Mouse (Mus musculus) midbrain, postnatal 0 days (tissue): ENCODE data around the gene Lrrfip2. TPM values are rescaled to one million over a fixed set of nuclear protein-coding genes. Genes with fewer than 3 reads are reported as not detected.

Experiments used
- ATAC-seq: fragments of 200-750 bp; cut with Nextera tagmentation; 2 replicates; pipeline ENCODE4 v1.8.0; 2017; ENCODE audit warnings: moderate number of reproducible peaks, mild to moderate bottlenecking, moderate TSS enrichment, moderate library complexity; ENCODE audit not compliant: low FRiP score
- DNase-seq: peaks from one replicate; pipeline ENCODE4 v3.0.0-alpha.2; 2015; ENCODE audit warnings: low spot score
- H3K27ac ChIP-seq: fragments of 300-500 bp; sonication (generic); 2 replicates; pipeline ENCODE4 v1.5.1; 2014; ENCODE audit warnings: low read depth, mild to moderate bottlenecking, low read length, mixed read lengths
- H3K27me3 ChIP-seq: fragments of 300-500 bp; sonication (generic); 2 replicates; pipeline ENCODE4 v1.6.1; 2014; ENCODE audit warnings: low read length, control low read depth, mixed read lengths; ENCODE audit not compliant: insufficient read depth
- H3K36me3 ChIP-seq: fragments of 300-500 bp; sonication (generic); 2 replicates; pipeline ENCODE4 v1.6.1; 2014; ENCODE audit warnings: low read length, control low read depth, mixed read lengths; ENCODE audit not compliant: insufficient read depth
- H3K4me1 ChIP-seq: fragments of 300-500 bp; sonication (generic); 2 replicates; pipeline ENCODE4 v1.6.1; 2014; ENCODE audit warnings: mild to moderate bottlenecking, control low read depth, antibody characterized with exemption, low read length, mixed read lengths; ENCODE audit not compliant: insufficient read depth
- H3K4me2 ChIP-seq: fragments of 300-500 bp; sonication (generic); 2 replicates; pipeline ENCODE4 v1.6.1; 2014; ENCODE audit warnings: low read depth, mild to moderate bottlenecking, low read length, mixed read lengths; ENCODE audit not compliant: poor library complexity, severe bottlenecking
- H3K4me3 ChIP-seq: fragments of 300-500 bp; sonication (generic); 2 replicates; pipeline ENCODE4 v1.5.1; 2014; ENCODE audit warnings: low read depth, mild to moderate bottlenecking, low read length, moderate library complexity
- H3K9ac ChIP-seq: fragments of 300-500 bp; sonication (generic); replicated peaks from 2 replicates; pipeline ENCODE4 v1.6.1; 2014; ENCODE audit warnings: mild to moderate bottlenecking, low read length, moderate library complexity, mixed read lengths; ENCODE audit not compliant: poor library complexity, severe bottlenecking
- H3K9me3 ChIP-seq: fragments of 300-500 bp; sonication (generic); 2 replicates; pipeline ENCODE4 v1.6.1; 2016; ENCODE audit warnings: low read length, control low read depth
- CTCF ChIP-seq: IDR thresholded peaks from 2 replicates; pipeline ENCODE4 v1.5.1; 2016; ENCODE audit warnings: antibody characterized with exemption, mild to moderate bottlenecking
- WGBS: fragments of 180-500 bp; shearing (Covaris S2); extraction: QIAGEN DNeasy Blood & Tissue Kit; methylation state at CpG from one replicate; pipeline ENCODE4 v1.1.7; 2014; 5-methylcytosine and 5-hydroxymethylcytosine counted together
- polyA plus RNA-seq: library from polyadenylated mRNA; unstranded; fragments of >200 nt; fragmentation: Nextera tagmentation; extraction: Ambion mirVana; gene quantifications from 2 replicates; pipeline ENCODE4 v1.2.1, GENCODE M21; 2015
- total RNA-seq: library from RNA; depleted of rRNA; stranded (reverse); fragments of >200 nt; gene quantifications from 2 replicates; pipeline ENCODE4 v1.2.3, GENCODE M21; 2014

Gene Lrrfip2
- total and polyA plus RNA-seq, 2 experiments from 2014 or later: 23.7 to 42.2 TPM

GRCm38 (mm10) chr9:111100406-111100805, 17.0 kb upstream of the Lrrfip2 start:
- Histone ChIP-seq H3K27ac (no peak overlapping the region), H3K27me3 (no peaks in the 10 kb centered on the region), H3K9ac (no peak overlapping the region), H3K4me1 (no peaks in the 10 kb centered on the region), H3K4me2 (no peak overlapping the region), H3K9me3 (no peaks in the 10 kb centered on the region), H3K36me3 (no peaks in the 10 kb centered on the region), H3K4me3 (no peak overlapping the region)
- DNase-seq (no peak), ATAC-seq (no peak)
- TF ChIP-seq CTCF: no peak
- 88% methylated on average over 3 of the region's 3 CpGs for WGBS

- no peak for TF ChIP-seq CTCF
- no peaks in the 10 kb centered on the region for H3K9me3 ChIP-seq
- ATAC-seq (no peak), DNase-seq (no peak)
- H3K36me3 ChIP-seq: no peaks in the 10 kb centered on the region
- H3K9ac ChIP-seq: no peak overlapping the region
- no peaks in the 10 kb centered on the region for H3K4me1 ChIP-seq
- WGBS: 90% methylated on average over 5 of the region's 5 CpGs
- no peaks in the 10 kb centered on the region for H3K27me3 ChIP-seq
- H3K4me3 ChIP-seq: no peak overlapping the region
- H3K27ac ChIP-seq: no peak overlapping the region
- H3K4me2 ChIP-seq: no peak overlapping the region
These were observed 14.1 kb upstream of the Lrrfip2 start for GRCm38 (mm10) chr9:111103293-111103692.

GRCm38 (mm10) chr9:111103893-111104292, 13.5 kb upstream of the Lrrfip2 start:
- no peak for DNase-seq
- no peak for ATAC-seq
- no peak overlapping the region for H3K4me3 ChIP-seq
- H3K4me2 ChIP-seq: no peak overlapping the region
- no peaks in the 10 kb centered on the region for H3K9me3 ChIP-seq
- no peak overlapping the region for H3K27ac ChIP-seq
- 93% methylated on average over 5 of the region's 5 CpGs for WGBS
- no peaks in the 10 kb centered on the region for H3K4me1 ChIP-seq
- no peak overlapping the region for H3K9ac ChIP-seq
- no peak for TF ChIP-seq CTCF
- H3K36me3 ChIP-seq: no peaks in the 10 kb centered on the region
- H3K27me3 ChIP-seq: no peaks in the 10 kb centered on the region

- Histone ChIP-seq H3K27ac (no peak overlapping the region), H3K4me2 (no peak overlapping the region), H3K4me3 (no peak overlapping the region), H3K9ac (no peak overlapping the region), H3K9me3 (no peaks in the 10 kb centered on the region), H3K4me1 (no peaks in the 10 kb centered on the region), H3K36me3 (no peaks in the 10 kb centered on the region), H3K27me3 (no peaks in the 10 kb centered on the region)
- no peak for DNase-seq
- ATAC-seq: no peak
- no peak for TF ChIP-seq CTCF
- WGBS: 88% methylated on average over 3 of the region's 3 CpGs
These were observed 9.5 kb upstream of the Lrrfip2 start for GRCm38 (mm10) chr9:111107863-111108262.

- no peaks in the 10 kb centered on the region for H3K27me3 ChIP-seq
These were observed 431 bp downstream of the Lrrfip2 start for GRCm38 (mm10) chr9:111117794-111118251.

GRCm38 (mm10) chr9:111118252-111118890, 979 bp downstream of the Lrrfip2 start:
- under 1% methylated on average over 32 of the region's 52 CpGs for WGBS
- DNase-seq: peak; percentile 39
- TF ChIP-seq CTCF: no peak

More at GRCm38 (mm10) chr9:111117794-111118251, 431 bp downstream of the Lrrfip2 start:
- TF ChIP-seq CTCF: no peak
- Histone ChIP-seq H3K4me1 (peaks cover 3% of the 10 kb centered on the region; the same call in 1 of the 2 replicates), H3K4me2 (peak overlapping the region; percentile 89), H3K4me3 (peak overlapping the region; percentile 94), H3K27ac (peak overlapping the region; percentile 80), H3K9me3 (no peaks in the 10 kb centered on the region), H3K9ac (peak overlapping the region; percentile 75), H3K36me3 (no peaks in the 10 kb centered on the region)
- under 1% methylated on average over 54 of the region's 56 CpGs for WGBS
- peak; percentile 93 for ATAC-seq
- peak; percentile 84 for DNase-seq

More at GRCm38 (mm10) chr9:111118252-111118890, 979 bp downstream of the Lrrfip2 start:
- peak; percentile 84 for ATAC-seq
- Histone ChIP-seq H3K4me3 (peak overlapping the region; percentile 94), H3K4me1 (peaks cover 3% of the 10 kb centered on the region; the same call in 1 of the 2 replicates), H3K9me3 (no peaks in the 10 kb centered on the region), H3K36me3 (no peaks in the 10 kb centered on the region), H3K27ac (peak overlapping the region; percentile 80), H3K27me3 (no peaks in the 10 kb centered on the region), H3K9ac (peak overlapping the region; percentile 75), H3K4me2 (peak overlapping the region; percentile 89)
